Mouse (Mus musculus): ENCODE results near the gene Bco2. TPM values are rescaled to one million over a fixed set of nuclear protein-coding genes. Genes with fewer than 3 reads are reported as not detected.

The Bco2 gene
- total RNA-seq, 1 experiment, result 0.22 TPM

DNA sequence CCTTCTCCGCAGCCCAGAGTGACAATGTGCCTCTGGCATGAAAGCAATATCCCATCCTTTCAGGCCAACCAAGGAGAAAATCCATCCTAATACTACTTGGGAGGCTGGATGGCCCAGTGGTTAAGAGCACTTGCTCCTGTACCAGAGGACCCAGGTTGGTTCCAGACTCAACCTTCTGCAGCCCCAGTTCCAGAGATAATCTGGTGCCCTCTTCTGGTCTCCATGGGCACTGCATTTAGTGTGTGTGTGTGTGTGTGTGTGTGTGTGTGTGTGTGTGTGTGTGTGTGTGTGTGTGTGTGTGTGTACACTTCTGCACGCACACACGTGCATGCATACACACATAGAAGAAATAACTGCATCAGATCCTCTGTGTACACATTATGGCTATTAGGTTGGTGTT lies 38.6 kb upstream of the Bco2 start:
- no peaks in the 10 kb centered on the region for H3K9me3 ChIP-seq (ENCODE audit: control insufficient read depth, insufficient read depth, low read depth, low read length)
- H3K27ac ChIP-seq (ENCODE audit: insufficient read depth, low read depth, low read length, poor library complexity, severe bottlenecking), result no peak overlapping the region
- no peaks in the 10 kb centered on the region for H3K4me1 ChIP-seq (ENCODE audit: control insufficient read depth in 2 of 2, insufficient read depth in 2 of 2, low read length in 2 of 2, poor library complexity in 1 of 2)
- DNase-seq (ENCODE audit: low read depth, low spot score), result peak; percentile 53
- H3K9ac ChIP-seq (ENCODE audit: insufficient read depth, low read depth, low read length, poor library complexity, severe bottlenecking), result no peak overlapping the region
- no peak for TF ChIP-seq MAFK (IDR thresholded peaks at IDR 0.05; ENCODE audit: insufficient read depth, low read depth, low read length)
- TF ChIP-seq ZC3H11A (IDR thresholded peaks at IDR 0.05; ENCODE audit: borderline replicate concordance, low read depth, low read length), result peak; percentile 56; the same call in 1 of the 2 replicates
- no peak for TF ChIP-seq ZNF384 (IDR thresholded peaks at IDR 0.05; ENCODE audit: low read depth, low read length)
- TF ChIP-seq CHD2 (IDR thresholded peaks at IDR 0.05; ENCODE audit: low read depth, low read length), result no peak
- no peak for TF ChIP-seq HCFC1 (IDR thresholded peaks at IDR 0.05; ENCODE audit: borderline replicate concordance, insufficient read depth, low read length)
- peaks cover 20% of the 10 kb centered on the region for H3K36me3 ChIP-seq (ENCODE audit: control insufficient read depth, insufficient read depth, low read length, poor library complexity, severe bottlenecking)
- no peak overlapping the region for H3K4me3 ChIP-seq (ENCODE audit: insufficient read depth in 1 of 2, low read depth in 1 of 2, low read length in 2 of 2, poor library complexity in 1 of 2, severe bottlenecking in 1 of 2)
- in situ Hi-C loops (cut with MboI; ENCODE audit: low sequenced_read_pairs in 2 of 2, unreplicated experiment in 2 of 2), result no loop called here

GRCm38 (mm10) chr9:50592955-50593354 lies 38.0 kb upstream of the Bco2 start:
- Histone ChIP-seq H3K4me3 (ENCODE audit: insufficient read depth in 1 of 2, low read depth in 1 of 2, low read length in 2 of 2, poor library complexity in 1 of 2, severe bottlenecking in 1 of 2) (no peak overlapping the region), H3K9ac (ENCODE audit: insufficient read depth, low read depth, low read length, poor library complexity, severe bottlenecking) (no peak overlapping the region), H3K36me3 (ENCODE audit: control insufficient read depth, insufficient read depth, low read length, poor library complexity, severe bottlenecking) (peaks cover 15% of the 10 kb centered on the region), H3K27ac (ENCODE audit: insufficient read depth, low read depth, low read length, poor library complexity, severe bottlenecking) (no peak overlapping the region), H3K9me3 (ENCODE audit: control insufficient read depth, insufficient read depth, low read depth, low read length) (no peaks in the 10 kb centered on the region), H3K4me1 (ENCODE audit: control insufficient read depth in 2 of 2, insufficient read depth in 2 of 2, low read length in 2 of 2, poor library complexity in 1 of 2) (no peaks in the 10 kb centered on the region)
- no peak for DNase-seq (ENCODE audit: low read depth, low spot score)
- in situ Hi-C loops (cut with MboI; ENCODE audit: low sequenced_read_pairs in 2 of 2, unreplicated experiment in 2 of 2), result no loop called here
- no peak for TF ChIP-seq ZNF384 (IDR thresholded peaks at IDR 0.05; ENCODE audit: low read depth, low read length)
- no peak for TF ChIP-seq HCFC1 (IDR thresholded peaks at IDR 0.05; ENCODE audit: borderline replicate concordance, insufficient read depth, low read length)
- no peak for TF ChIP-seq ZC3H11A (IDR thresholded peaks at IDR 0.05; ENCODE audit: borderline replicate concordance, low read depth, low read length)
- TF ChIP-seq MAFK (IDR thresholded peaks at IDR 0.05; ENCODE audit: insufficient read depth, low read depth, low read length), result no peak
- no peak for TF ChIP-seq CHD2 (IDR thresholded peaks at IDR 0.05; ENCODE audit: low read depth, low read length)

DNA sequence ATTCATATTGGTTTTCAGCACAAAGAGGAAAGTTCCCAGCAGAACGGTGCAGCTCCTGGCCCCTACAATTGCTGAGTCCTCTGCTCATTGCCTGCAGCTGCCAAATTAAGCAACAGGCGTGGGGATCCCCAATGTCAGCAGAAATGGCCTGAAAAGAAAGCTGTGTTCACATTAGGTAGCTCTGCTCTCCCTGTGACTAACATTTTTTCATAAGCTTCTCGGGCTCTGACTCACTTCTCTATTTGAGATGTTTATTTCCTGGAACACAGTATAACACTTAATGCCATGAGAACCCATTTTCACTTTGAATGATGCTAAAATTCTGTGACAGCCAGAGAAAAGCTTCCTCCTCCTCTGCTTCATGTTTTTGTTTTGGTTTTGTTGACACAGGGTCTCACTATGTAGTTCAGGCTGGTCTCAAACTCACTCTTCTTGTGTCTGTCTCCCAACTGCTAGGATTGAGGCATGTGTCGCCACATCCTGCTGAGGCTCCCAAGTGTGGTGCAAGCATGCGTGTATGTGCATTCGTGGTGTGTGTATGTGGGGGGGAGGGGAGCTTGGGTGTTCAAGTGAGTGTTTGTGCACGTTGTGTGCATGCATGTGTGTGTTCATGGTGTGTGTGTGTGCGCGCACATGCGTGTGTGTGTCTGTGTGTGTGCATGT lies 36.0 kb upstream of the Bco2 start:
- H3K4me3 ChIP-seq (ENCODE audit: insufficient read depth in 1 of 2, low read depth in 1 of 2, low read length in 2 of 2, poor library complexity in 1 of 2, severe bottlenecking in 1 of 2), result no peak overlapping the region
- H3K4me1 ChIP-seq (ENCODE audit: control insufficient read depth in 2 of 2, insufficient read depth in 2 of 2, low read length in 2 of 2, poor library complexity in 1 of 2), result no peaks in the 10 kb centered on the region
- in situ Hi-C loops (cut with MboI; ENCODE audit: low sequenced_read_pairs in 2 of 2, unreplicated experiment in 2 of 2), result no loop called here
- no peak for TF ChIP-seq CHD2 (IDR thresholded peaks at IDR 0.05; ENCODE audit: low read depth, low read length)
- H3K9ac ChIP-seq (ENCODE audit: insufficient read depth, low read depth, low read length, poor library complexity, severe bottlenecking), result no peak overlapping the region
- DNase-seq (ENCODE audit: low read depth, low spot score), result no peak
- no peaks in the 10 kb centered on the region for H3K9me3 ChIP-seq (ENCODE audit: control insufficient read depth, insufficient read depth, low read depth, low read length)
- H3K27ac ChIP-seq (ENCODE audit: insufficient read depth, low read depth, low read length, poor library complexity, severe bottlenecking), result no peak overlapping the region
- peaks cover 4% of the 10 kb centered on the region; the same call in 1 of the 2 replicates for H3K36me3 ChIP-seq (ENCODE audit: control insufficient read depth, insufficient read depth, low read length, poor library complexity, severe bottlenecking)

DNA sequence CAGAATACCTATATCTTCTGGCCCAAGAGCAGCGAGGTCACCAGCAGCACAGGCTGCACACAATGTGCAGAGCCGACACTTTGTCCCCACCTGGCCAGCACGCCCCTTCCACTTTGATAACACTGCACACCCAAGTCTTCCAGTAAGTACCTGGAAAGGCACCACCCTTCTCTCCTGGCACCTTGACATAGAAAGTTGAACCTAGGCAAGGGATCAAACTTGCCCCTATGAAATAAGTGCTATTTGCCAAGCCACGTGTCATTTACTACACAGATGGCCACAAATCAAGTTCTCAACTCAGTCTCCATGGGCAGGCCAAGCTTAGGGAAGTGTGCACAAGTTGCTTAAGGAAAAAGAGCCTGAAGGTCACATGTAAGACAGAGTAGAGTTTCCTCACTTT lies 32.0 kb upstream of the Bco2 start:
- Histone ChIP-seq H3K4me3 (ENCODE audit: insufficient read depth in 1 of 2, low read depth in 1 of 2, low read length in 2 of 2, poor library complexity in 1 of 2, severe bottlenecking in 1 of 2) (no peak overlapping the region), H3K27ac (ENCODE audit: insufficient read depth, low read depth, low read length, poor library complexity, severe bottlenecking) (no peak overlapping the region), H3K4me1 (ENCODE audit: control insufficient read depth in 2 of 2, insufficient read depth in 2 of 2, low read length in 2 of 2, poor library complexity in 1 of 2) (no peaks in the 10 kb centered on the region), H3K36me3 (ENCODE audit: control insufficient read depth, insufficient read depth, low read length, poor library complexity, severe bottlenecking) (no peaks in the 10 kb centered on the region), H3K9me3 (ENCODE audit: control insufficient read depth, insufficient read depth, low read depth, low read length) (no peaks in the 10 kb centered on the region), H3K9ac (ENCODE audit: insufficient read depth, low read depth, low read length, poor library complexity, severe bottlenecking) (no peak overlapping the region)
- in situ Hi-C loops (cut with MboI; ENCODE audit: low sequenced_read_pairs in 2 of 2, unreplicated experiment in 2 of 2), result no loop called here
- TF ChIP-seq MAFK (IDR thresholded peaks at IDR 0.05; ENCODE audit: insufficient read depth, low read depth, low read length) (no peak), ZNF384 (IDR thresholded peaks at IDR 0.05; ENCODE audit: low read depth, low read length) (no peak), HCFC1 (IDR thresholded peaks at IDR 0.05; ENCODE audit: borderline replicate concordance, insufficient read depth, low read length) (no peak), CHD2 (IDR thresholded peaks at IDR 0.05; ENCODE audit: low read depth, low read length) (no peak), ZC3H11A (IDR thresholded peaks at IDR 0.05; ENCODE audit: borderline replicate concordance, low read depth, low read length) (no peak)
- DNase-seq (ENCODE audit: low read depth, low spot score), result no peak

All from ES-E14 (cell line).